Mouse (Mus musculus): ENCODE measurements around the gene Olfr1120.

DNA sequence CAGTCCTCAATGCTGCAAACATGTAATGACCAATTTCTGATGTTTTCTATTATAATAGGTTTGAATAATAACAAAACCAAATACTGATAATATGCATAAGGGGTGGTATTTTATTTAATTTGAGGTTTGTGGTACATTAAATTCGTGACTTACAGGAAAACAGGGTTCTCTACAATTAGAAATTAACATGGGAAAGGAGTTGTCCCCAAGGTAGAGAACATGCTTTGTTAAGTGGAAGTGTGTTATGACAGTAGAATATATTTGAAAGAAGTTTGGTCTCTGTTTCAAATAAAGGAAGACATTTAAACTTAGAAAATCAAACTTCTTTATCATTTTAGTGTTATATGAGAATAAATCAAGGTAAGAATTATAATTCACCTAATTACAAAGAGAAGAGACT is 15.0 kb downstream of the Olfr1120 start, which contains the start of gene Olfr1121:
- TF ChIP-seq CTCF (IDR thresholded peaks at IDR 0.05; ENCODE audit: insufficient read depth, low read length) (no peak), POLR2A (IDR thresholded peaks at IDR 0.05; ENCODE audit: borderline replicate concordance, extremely low read depth, low read depth, low read length) (no peak)
